Mouse (Mus musculus) hindbrain, embryonic 13.5 days (tissue): Measurements from ENCODE around the gene Kcnh6. TPM values are rescaled to one million over a fixed set of nuclear protein-coding genes. Genes with fewer than 3 reads are reported as not detected.
A peak's percentile ranks its signal among the peaks of the same experiment; 100 is the strongest.

Experiments used
- ATAC-seq: fragments of 200-750 bp; cut with Nextera tagmentation; 2 replicates; pipeline ENCODE4 v1.8.0; 2017; ENCODE audit warnings: moderate TSS enrichment; ENCODE audit not compliant: low FRiP score
- H3K27ac ChIP-seq: fragments of 300-500 bp; sonication (generic); 2 replicates; pipeline ENCODE4 v1.5.1; 2015; ENCODE audit warnings: inconsistent platforms, mild to moderate bottlenecking, moderate library complexity
- H3K27me3 ChIP-seq: fragments of 300-500 bp; sonication (generic); 2 replicates; pipeline ENCODE4 v1.6.1; 2015; ENCODE audit warnings: mild to moderate bottlenecking, inconsistent platforms
- H3K36me3 ChIP-seq: fragments of 300-500 bp; sonication (generic); 2 replicates; pipeline ENCODE4 v1.6.1; 2015; ENCODE audit warnings: mild to moderate bottlenecking, inconsistent platforms
- H3K4me1 ChIP-seq: fragments of 300-500 bp; sonication (generic); replicated peaks from 2 replicates; pipeline ENCODE4 v1.6.1; 2015; ENCODE audit warnings: inconsistent platforms
- H3K4me2 ChIP-seq: fragments of 300-500 bp; sonication (generic); 2 replicates; pipeline ENCODE4 v1.6.1; 2015; ENCODE audit warnings: inconsistent platforms, mild to moderate bottlenecking, moderate library complexity
- H3K4me3 ChIP-seq: fragments of 300-500 bp; sonication (generic); 2 replicates; pipeline ENCODE4 v1.5.1; 2015; ENCODE audit warnings: mild to moderate bottlenecking, inconsistent platforms
- H3K9ac ChIP-seq: fragments of 300-500 bp; sonication (generic); 2 replicates; pipeline ENCODE4 v1.6.1; 2015; ENCODE audit warnings: mild to moderate bottlenecking, inconsistent platforms
- H3K9me3 ChIP-seq: fragments of 300-500 bp; sonication (generic); 2 replicates; pipeline ENCODE4 v1.6.1; 2016; ENCODE audit warnings: inconsistent platforms
- WGBS: fragments of 180-500 bp; shearing (Covaris S2); methylation state at CpG from one replicate; pipeline ENCODE4 v1.1.7; 2015; 5-methylcytosine and 5-hydroxymethylcytosine counted together
- polyA plus RNA-seq: library from polyadenylated mRNA; unstranded; fragments of >200 nt; fragmentation: Nextera tagmentation; extraction: Ambion mirVana; gene quantifications from 2 replicates; pipeline ENCODE4 v1.2.1, GENCODE M21; 2015

The Kcnh6 gene
- 1.7 and 2.3 TPM in 2 replicates for polyA plus RNA-seq

GRCm38 (mm10) chr11:106007821-106008220, at the start of gene Kcnh6:
Gene Kcnh6 (plus strand): TSS chr11:106008124.
- peaks cover 29% of the 10 kb centered on the region for H3K27me3 ChIP-seq
- H3K9ac ChIP-seq: peak within 1 kb of the TSS; percentile 46; the same call in 1 of the 2 replicates
- H3K36me3 ChIP-seq: no peaks in the 10 kb centered on the region
- no peaks in the 10 kb centered on the region for H3K9me3 ChIP-seq
- no peak within 1 kb of the TSS for H3K27ac ChIP-seq
- 1% methylated on average over 25 of the region's 25 CpGs for WGBS
- ATAC-seq: no peak
- H3K4me1 ChIP-seq: peaks cover 36% of the 10 kb centered on the region
- peak within 1 kb of the TSS; percentile 19 for H3K4me3 ChIP-seq
- peak within 1 kb of the TSS; percentile 52 for H3K4me2 ChIP-seq

GRCm38 (mm10) chr11:105958566-105958965, 49.4 kb upstream of the Kcnh6 start:
- Histone ChIP-seq H3K27ac (no peak overlapping the region), H3K4me2 (no peak overlapping the region), H3K36me3 (no peaks in the 10 kb centered on the region), H3K27me3 (no peaks in the 10 kb centered on the region), H3K4me1 (0 out of 2 replicates have a peak, but pooled peaks cover 3% of the 10 kb centered on the region), H3K9ac (no peak overlapping the region), H3K4me3 (no peak overlapping the region), H3K9me3 (no peaks in the 10 kb centered on the region)
- WGBS: 67% methylated on average over 1 of the region's 1 CpGs
- no peak for ATAC-seq

- H3K27me3 ChIP-seq: no peaks in the 10 kb centered on the region
- H3K9ac ChIP-seq: no peak overlapping the region
- WGBS: 49% methylated on average over 17 of the region's 17 CpGs
- no peak overlapping the region for H3K4me3 ChIP-seq
- ATAC-seq: no peak
- H3K4me2 ChIP-seq: no peak overlapping the region
- H3K36me3 ChIP-seq: no peaks in the 10 kb centered on the region
- H3K4me1 ChIP-seq: 0 out of 2 replicates have a peak, but pooled peaks cover 3% of the 10 kb centered on the region
- H3K27ac ChIP-seq: no peak overlapping the region; the same call in 1 of the 2 replicates
- no peaks in the 10 kb centered on the region for H3K9me3 ChIP-seq
Observed at GRCm38 (mm10) chr11:105959355-105959754, 48.6 kb upstream of the Kcnh6 start.

DNA sequence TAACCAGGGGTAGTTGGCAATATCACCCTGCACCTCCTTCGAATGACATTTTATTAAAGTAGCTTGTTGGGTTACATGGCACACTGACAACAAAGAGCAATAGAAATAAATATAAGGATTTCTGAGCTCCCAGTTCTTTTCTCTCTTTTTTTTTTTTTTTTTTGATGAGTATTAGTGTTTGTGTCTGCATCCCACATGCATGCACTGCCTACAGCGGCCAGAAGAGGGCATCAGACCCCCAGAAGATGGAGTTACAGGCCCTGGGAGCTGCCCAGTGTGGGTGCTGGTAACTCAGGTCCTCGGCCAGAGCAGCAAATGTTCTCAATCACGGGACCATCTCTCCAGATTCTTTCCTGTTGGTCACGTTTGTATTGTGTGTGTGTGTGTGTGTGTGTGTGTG, 43.2 kb upstream of the Kcnh6 start:
- H3K4me2 ChIP-seq: no peak overlapping the region
- H3K4me3 ChIP-seq: no peak overlapping the region
- H3K9ac ChIP-seq: no peak overlapping the region
- H3K4me1 ChIP-seq: peaks cover 19% of the 10 kb centered on the region
- no peak for ATAC-seq
- H3K36me3 ChIP-seq: no peaks in the 10 kb centered on the region
- H3K27me3 ChIP-seq: peaks cover 38% of the 10 kb centered on the region
- WGBS: 71% methylated on average over 5 of the region's 5 CpGs
- no peaks in the 10 kb centered on the region for H3K9me3 ChIP-seq
- no peak overlapping the region for H3K27ac ChIP-seq

GRCm38 (mm10) chr11:105966288-105966687, 41.6 kb upstream of the Kcnh6 start:
- Histone ChIP-seq H3K4me1 (peaks cover 19% of the 10 kb centered on the region), H3K9ac (no peak overlapping the region), H3K27ac (no peak overlapping the region), H3K4me3 (no peak overlapping the region), H3K27me3 (peaks cover 54% of the 10 kb centered on the region), H3K4me2 (no peak overlapping the region), H3K36me3 (no peaks in the 10 kb centered on the region), H3K9me3 (no peaks in the 10 kb centered on the region)
- 80% methylated on average over 4 of the region's 4 CpGs for WGBS
- no peak for ATAC-seq

DNA sequence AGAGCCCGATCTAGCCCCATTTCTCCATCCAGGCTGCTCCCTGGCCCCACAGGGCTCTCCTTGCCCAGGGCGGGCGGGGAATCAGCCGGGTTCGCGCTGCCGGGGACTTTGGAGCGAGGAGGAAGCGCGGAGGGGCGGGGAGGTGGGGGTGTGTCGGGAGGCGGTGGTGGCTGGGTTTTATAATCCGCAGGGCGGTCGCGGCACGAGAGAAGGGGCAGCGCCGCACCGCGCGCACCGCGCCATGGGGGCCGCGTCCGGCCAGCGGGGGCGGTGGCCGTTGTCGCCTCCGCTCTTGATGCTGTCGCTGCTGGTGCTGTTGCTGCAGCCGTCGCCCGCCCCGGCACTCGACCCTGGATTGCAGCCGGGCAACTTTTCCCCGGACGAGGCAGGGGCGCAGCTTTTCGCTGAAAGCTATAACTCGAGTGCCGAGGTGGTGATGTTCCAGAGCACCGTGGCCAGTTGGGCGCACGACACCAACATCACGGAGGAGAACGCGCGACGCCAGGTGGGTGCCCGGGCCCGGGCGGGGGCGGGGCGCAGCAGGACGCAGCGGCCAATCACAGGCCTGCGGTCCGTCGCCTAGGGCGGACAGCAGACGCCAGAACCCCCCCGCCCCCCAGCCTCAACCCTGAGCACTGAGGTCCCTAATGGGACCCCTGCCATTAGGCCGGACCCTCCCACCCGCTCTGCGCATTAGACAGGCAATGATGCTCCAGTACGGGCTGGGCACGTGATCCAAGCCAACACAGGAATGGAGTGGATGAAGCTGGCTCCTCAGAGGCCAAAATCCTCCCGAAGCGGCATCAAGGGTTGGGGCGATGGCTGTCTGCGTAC, 40.0 kb upstream of the Kcnh6 start, which contains the start of gene Ace:
TSS of gene Ace (plus strand) at position 205 of the 834 bp plus-strand sequence.
- Histone ChIP-seq H3K4me3 (peak within 1 kb of the TSS; percentile 60), H3K4me2 (peak within 1 kb of the TSS; percentile 95), H3K27me3 (peaks cover 54% of the 10 kb centered on the region), H3K4me1 (peaks cover 19% of the 10 kb centered on the region), H3K9ac (peak within 1 kb of the TSS; percentile 81), H3K9me3 (no peaks in the 10 kb centered on the region), H3K36me3 (no peaks in the 10 kb centered on the region), H3K27ac (peak within 1 kb of the TSS; percentile 23; the same call in 1 of the 2 replicates)
- ATAC-seq: peak; percentile 63
- under 1% methylated on average over 75 of the region's 76 CpGs for WGBS

- no peak overlapping the region for H3K27ac ChIP-seq
- peak overlapping the region; percentile 95 for H3K4me2 ChIP-seq
- H3K27me3 ChIP-seq: peaks cover 58% of the 10 kb centered on the region
- no peaks in the 10 kb centered on the region for H3K9me3 ChIP-seq
- ATAC-seq: no peak
- H3K4me1 ChIP-seq: peaks cover 19% of the 10 kb centered on the region
- H3K9ac ChIP-seq: peak overlapping the region; percentile 81
- WGBS: 41% methylated on average over 10 of the region's 10 CpGs
- no peaks in the 10 kb centered on the region for H3K36me3 ChIP-seq
- peak overlapping the region; percentile 60; the same call in 1 of the 2 replicates for H3K4me3 ChIP-seq
Observed at GRCm38 (mm10) chr11:105968948-105969347, 39.0 kb upstream of the Kcnh6 start.

- no peak overlapping the region for H3K4me3 ChIP-seq
- H3K4me2 ChIP-seq: no peak overlapping the region
- ATAC-seq: no peak
- H3K9ac ChIP-seq: no peak overlapping the region
- no peak overlapping the region for H3K27ac ChIP-seq
- peaks cover 19% of the 10 kb centered on the region for H3K4me1 ChIP-seq
- peaks cover 58% of the 10 kb centered on the region for H3K27me3 ChIP-seq
- no peaks in the 10 kb centered on the region for H3K9me3 ChIP-seq
- WGBS: 92% methylated on average over 1 of the region's 1 CpGs
- no peaks in the 10 kb centered on the region for H3K36me3 ChIP-seq
Observed at GRCm38 (mm10) chr11:105969516-105969915, 38.4 kb upstream of the Kcnh6 start.

DNA sequence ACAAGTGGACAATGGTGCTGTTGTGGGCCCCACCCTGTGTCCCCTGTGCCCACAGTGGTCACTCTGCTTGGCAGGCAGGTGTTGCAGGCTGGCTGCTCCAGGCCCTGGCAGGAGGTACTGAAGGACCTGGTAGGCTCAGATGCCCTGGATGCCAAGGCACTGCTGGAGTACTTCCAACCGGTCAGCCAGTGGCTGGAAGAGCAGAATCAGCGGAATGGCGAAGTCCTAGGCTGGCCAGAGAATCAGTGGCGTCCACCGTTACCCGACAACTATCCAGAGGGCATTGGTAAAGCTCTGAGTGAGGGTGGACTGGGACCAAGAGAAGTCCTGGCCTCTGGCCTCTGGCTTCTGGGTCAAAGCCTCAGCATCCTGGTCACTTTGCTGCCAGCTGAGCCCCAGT, 33.3 kb upstream of the Kcnh6 start:
- no peak for ATAC-seq
- WGBS: 91% methylated on average over 6 of the region's 6 CpGs
- H3K27ac ChIP-seq: no peak overlapping the region

DNA sequence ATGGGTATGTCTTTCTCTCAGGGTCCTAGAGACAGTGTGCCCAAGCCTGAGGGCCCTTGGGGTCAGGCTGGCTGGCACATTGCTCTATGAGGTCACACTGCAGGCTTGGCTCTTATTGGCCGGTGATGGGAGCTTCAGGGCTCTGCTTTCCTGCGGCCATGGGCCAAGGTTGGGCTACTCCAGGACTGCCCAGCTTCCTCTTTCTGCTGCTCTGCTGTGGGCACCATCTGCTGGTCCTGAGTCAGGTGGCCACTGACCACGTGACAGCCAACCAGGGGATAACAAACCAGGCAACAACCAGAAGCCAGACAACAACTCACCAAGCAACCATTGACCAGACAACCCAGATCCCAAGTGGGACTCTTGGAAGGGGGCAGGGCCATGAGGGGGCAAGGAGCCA, 32.9 kb upstream of the Kcnh6 start:
- Histone ChIP-seq H3K27ac (no peak overlapping the region), H3K36me3 (no peaks in the 10 kb centered on the region)
- 85% methylated on average over 3 of the region's 3 CpGs for WGBS

More for the DNA sequence above, 33.3 kb upstream of the Kcnh6 start:
- Histone ChIP-seq H3K27me3 (peaks cover 29% of the 10 kb centered on the region), H3K9ac (no peak overlapping the region), H3K9me3 (no peaks in the 10 kb centered on the region), H3K36me3 (no peaks in the 10 kb centered on the region), H3K4me3 (no peak overlapping the region), H3K4me2 (no peak overlapping the region), H3K4me1 (no peaks in the 10 kb centered on the region)

DNA sequence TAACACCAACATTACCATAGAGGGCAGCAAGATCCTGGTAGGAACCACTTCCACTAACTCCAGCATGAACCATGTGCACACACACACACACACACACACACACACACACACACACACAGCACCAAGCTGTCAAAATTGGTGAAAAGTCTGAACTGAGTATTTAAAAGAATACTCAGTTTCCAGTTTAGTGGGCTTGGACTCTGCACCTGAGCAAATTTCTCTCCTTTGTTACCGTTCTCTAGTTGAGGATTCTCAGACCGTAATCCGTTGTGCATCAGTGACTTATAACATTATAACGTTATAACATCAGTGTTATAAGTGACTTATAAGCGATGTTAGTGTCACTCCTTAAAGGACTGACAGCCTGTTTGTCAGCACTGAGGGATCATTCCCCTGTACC, 32.3 kb upstream of the Kcnh6 start:
- Histone ChIP-seq H3K4me3 (no peak overlapping the region), H3K9me3 (no peaks in the 10 kb centered on the region), H3K27ac (no peak overlapping the region), H3K27me3 (peaks cover 18% of the 10 kb centered on the region), H3K4me1 (no peaks in the 10 kb centered on the region), H3K36me3 (no peaks in the 10 kb centered on the region), H3K9ac (no peak overlapping the region), H3K4me2 (no peak overlapping the region)
- ATAC-seq: no peak
- WGBS: 90% methylated on average over 5 of the region's 5 CpGs

More for the DNA sequence above, 32.9 kb upstream of the Kcnh6 start:
- no peak overlapping the region for H3K4me3 ChIP-seq
- no peak overlapping the region for H3K9ac ChIP-seq
- H3K4me2 ChIP-seq: no peak overlapping the region
- peaks cover 24% of the 10 kb centered on the region for H3K27me3 ChIP-seq
- ATAC-seq: no peak
- no peaks in the 10 kb centered on the region for H3K4me1 ChIP-seq
- no peaks in the 10 kb centered on the region for H3K9me3 ChIP-seq

DNA sequence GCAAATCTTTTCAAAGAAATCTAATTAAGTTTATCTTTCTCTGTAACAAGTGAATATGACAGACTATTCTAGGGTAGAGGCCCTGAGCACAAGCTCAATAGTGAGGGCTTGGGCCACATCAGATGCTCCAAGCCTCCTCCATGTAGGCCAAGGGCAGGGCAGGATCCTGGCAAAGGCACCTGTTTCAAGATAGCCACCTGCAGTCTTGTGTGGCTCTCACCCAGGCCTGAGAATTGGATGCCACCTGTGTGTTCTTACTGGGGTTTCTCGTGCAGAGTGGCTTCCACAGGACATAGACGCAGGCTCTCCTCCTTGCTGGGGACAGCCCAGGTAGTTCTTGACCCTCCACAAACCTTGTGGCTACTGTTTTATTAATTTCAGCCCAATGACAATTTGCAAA, 29.7 kb upstream of the Kcnh6 start:
- no peak for ATAC-seq
- no peak overlapping the region for H3K9ac ChIP-seq
- 89% methylated on average over 2 of the region's 2 CpGs for WGBS
- H3K27ac ChIP-seq: no peak overlapping the region
- H3K4me3 ChIP-seq: no peak overlapping the region
- H3K9me3 ChIP-seq: no peaks in the 10 kb centered on the region
- H3K27me3 ChIP-seq: 0 out of 2 replicates have a peak, but pooled peaks cover 12% of the 10 kb centered on the region
- H3K36me3 ChIP-seq: no peaks in the 10 kb centered on the region
- H3K4me1 ChIP-seq: no peaks in the 10 kb centered on the region
- no peak overlapping the region for H3K4me2 ChIP-seq
